Mouse (Mus musculus) heart, postnatal 10 days (tissue): ENCODE measurements around the gene Qdpr. TPM values are rescaled to one million over a fixed set of nuclear protein-coding genes. Genes with fewer than 3 reads are reported as not detected.

Experiments used
- DNase-seq, 2 experiments: peaks; one replicate each; pipeline ENCODE4 v3.0.0; 2021
- intact Hi-C: fragments of 180-260 bp; cut with DNase I; formaldehyde crosslinking; loops from one replicate; pipeline ENCODE4 v1.15.1; 2025
- total RNA-seq, 2 experiments: library from RNA; stranded (reverse); gene quantifications; 2 replicates each; pipeline ENCODE4 v1.2.3; 2021

Gene Qdpr
- total RNA-seq, 2 experiments from 2014 or later, result 78.9 to 81.4 TPM

DNA sequence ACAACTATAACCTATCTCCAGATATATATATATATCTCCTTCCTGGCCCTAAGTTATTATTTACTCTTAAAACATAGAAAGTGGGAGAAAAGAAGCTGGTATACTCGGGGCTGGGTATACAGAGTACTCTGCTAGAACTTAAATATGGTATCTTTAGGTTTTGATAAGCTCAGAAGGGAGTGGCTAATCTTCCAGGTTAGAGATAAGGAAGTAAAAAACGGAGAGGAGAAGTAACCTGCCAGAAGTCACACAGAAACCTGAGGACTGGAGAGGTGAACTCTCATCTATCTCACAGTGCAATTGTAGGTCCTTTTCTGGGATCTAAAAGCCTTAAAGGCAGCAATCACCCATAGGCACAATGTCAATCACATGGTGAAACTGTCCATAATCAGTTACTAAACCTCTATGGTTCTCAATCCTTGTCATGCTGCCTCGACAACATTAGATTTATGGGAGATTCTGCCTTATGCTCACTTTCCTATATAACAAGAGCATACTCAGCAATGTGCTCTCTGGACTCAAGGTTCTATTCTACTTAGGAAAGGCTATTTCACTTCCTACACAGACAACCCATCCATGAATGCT, 32.1 kb downstream of the Qdpr start:
- no peak for DNase-seq
- intact Hi-C loops, result no loop called here

DNA sequence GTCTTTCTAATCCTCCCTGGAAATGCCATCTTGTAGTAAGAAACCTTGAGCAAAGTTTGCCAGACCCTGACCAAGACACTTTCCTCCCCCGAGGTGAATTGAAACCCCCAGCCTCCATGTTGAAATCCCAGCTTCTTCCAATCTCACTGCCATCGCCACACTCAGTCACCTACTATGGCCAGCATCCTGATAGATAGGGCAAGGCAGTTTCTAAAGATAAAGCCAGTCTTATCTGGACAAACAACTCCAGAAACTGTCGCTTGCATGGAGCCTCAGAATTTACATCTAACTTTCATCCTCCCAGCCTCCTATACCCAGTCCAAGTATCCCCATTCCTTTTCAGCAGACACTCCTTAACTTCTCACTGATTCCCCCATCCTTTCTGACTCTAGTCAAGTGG, 33.6 kb downstream of the Qdpr start:
- intact Hi-C loops, result no loop called here
- DNase-seq, result no peak

DNA sequence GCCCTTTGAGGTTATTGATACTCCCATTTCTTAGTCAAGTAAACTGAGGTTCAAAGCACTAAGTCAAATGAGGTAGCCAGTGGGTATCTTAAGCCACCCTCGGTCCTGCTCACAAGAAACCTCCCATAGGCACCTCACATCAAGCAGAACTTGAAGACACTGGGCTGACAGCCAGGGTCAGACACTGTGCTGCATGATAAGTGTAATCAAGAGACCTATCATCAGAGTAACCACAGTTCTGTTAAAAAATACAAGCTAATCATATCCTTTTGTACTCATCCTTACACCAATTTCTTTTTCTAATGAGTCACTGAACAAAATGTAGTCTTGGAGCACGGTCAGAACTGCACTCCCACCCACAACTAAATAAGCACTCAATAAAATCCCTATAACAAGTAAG, 43.9 kb downstream of the Qdpr start:
- intact Hi-C loops, result loop anchor here (10.0 kb wide), 1 partner anchor 701 kb away; no protein-coding TSS in a partner anchor
- no peak for DNase-seq

DNA sequence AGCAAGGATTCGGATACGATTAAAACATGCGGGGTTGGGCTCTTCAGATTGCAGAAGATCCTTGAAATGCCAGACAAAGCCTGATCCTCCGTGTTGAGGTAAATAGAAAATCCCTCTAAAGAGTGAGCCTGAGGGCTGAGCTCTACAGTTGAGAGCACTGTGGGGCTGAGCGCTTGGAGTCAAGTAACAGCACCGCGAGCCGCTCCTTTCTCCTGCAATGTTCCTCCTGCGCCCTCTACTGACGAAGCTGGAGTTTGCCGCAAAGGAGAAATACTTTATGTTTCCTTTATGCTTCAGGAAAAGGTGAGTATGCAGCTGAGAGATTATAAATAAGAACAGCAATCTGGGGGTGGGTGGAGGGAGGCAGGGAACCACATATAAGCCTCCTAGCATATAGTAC, 47.4 kb downstream of the Qdpr start:
- DNase-seq, result peak; percentile 70 to 84
- intact Hi-C loops, result loop anchor here (5.0 to 10.0 kb wide), 4 partner anchors 125 to 1100 kb away; no protein-coding TSS in a partner anchor

DNA sequence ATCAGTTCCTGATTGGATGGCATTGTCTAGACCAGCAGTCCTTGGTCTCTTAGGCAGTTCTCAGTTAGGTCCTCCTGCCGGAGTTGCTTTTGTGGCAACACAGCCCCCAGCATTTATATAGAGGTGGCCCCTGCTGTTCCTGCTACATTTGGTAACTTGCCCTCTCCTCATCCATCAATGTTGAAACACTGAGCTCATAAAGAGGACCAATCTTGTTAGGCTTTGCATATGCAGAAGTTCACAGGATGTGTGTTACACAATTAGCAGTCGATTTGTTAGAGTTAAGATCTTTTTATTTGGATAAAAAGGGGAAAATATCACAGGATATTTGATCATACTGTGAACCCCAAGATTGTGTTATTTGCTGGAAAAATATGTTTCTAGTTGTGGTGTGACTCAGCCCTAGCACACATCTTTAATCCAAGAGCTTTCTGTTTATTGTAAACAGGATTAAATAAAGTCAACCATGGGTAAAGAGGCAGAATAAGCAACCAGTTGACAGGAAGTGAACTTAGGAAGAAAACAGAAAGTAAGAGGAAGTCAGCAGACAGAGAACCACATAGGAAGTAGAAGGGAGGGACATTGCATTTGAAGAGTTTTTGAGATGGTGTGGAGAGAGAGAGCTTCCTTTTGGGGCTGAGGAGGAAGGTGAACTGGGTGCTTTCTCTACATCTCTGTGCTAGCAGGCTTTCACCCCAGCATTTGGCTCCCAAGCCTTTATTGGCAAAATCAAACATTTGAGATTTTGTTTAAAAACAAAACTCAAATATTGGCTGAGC, 65.8 kb downstream of the Qdpr start:
- no peak for DNase-seq
- intact Hi-C loops, result no loop called here

Other genes with a start within 250 kb of the Qdpr start
- gene Clrn2, start 3.5 kb upstream of the Qdpr start, total RNA-seq, result not detected
- 10 to 100 TPM; 77.1 to 77.2 TPM for gene Lap3, start 43.1 kb upstream of the Qdpr start, total RNA-seq
- gene Med28, start 70.0 kb upstream of the Qdpr start, total RNA-seq, result 10 to 100 TPM; 50.4 to 53.8 TPM
- under 1 TPM; 0.10 to 0.12 TPM for gene Fam184b, start 189.4 kb upstream of the Qdpr start, total RNA-seq
- 1 to 10 TPM; 6.7 to 7.1 TPM for gene Ncapg, start 219.7 kb upstream of the Qdpr start, total RNA-seq